Mouse (Mus musculus): ENCODE data around the gene Pkn1. TPM values are rescaled to one million over a fixed set of nuclear protein-coding genes. Genes with fewer than 3 reads are reported as not detected.

The Pkn1 gene
- polyA plus RNA-seq, 1 experiment from 2014 or later: 29.3 TPM

DNA sequence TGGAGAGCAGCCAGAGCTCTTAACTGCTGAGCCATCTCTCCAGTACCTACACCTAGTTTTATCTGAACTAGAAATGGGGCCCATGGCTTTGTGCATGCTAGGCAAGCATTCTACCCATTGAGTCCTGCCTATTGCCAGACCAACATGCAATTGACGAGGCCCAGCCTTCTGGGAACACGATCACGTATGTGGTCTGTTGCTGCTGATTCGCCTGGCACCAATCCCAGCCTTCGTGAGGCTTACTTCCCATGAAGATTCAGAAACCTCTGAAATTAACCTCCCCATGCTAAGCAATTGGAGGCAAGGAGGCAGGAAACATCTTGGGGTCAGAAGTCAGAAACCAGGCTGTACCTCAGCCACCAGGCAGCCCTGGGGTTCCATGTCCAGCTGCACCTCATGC is 18.4 kb downstream of the Pkn1 start:
- H3K9me3 ChIP-seq (ENCODE audit: control insufficient read depth, low read length): no peaks in the 10 kb centered on the region
- H3K4me3 ChIP-seq (ENCODE audit: low read depth, low read length): no peak overlapping the region
- no peak overlapping the region for H3K4me2 ChIP-seq (ENCODE audit: low read depth)
- H3K9ac ChIP-seq (ENCODE audit: low read length): no peak overlapping the region
- H3K36me3 ChIP-seq (ENCODE audit: control insufficient read depth, insufficient read depth, low read length): peaks cover 12% of the 10 kb centered on the region
- WGBS: 83% methylated on average over 5 of the region's 5 CpGs
- no peak for DNase-seq (ENCODE audit: low spot score)
- H3K27ac ChIP-seq (ENCODE audit: low read depth, low read length): no peak overlapping the region
- no peaks in the 10 kb centered on the region for H3K27me3 ChIP-seq (ENCODE audit: control insufficient read depth, insufficient read depth, low read length)
- no peaks in the 10 kb centered on the region for H3K4me1 ChIP-seq (ENCODE audit: control insufficient read depth, insufficient read depth, low read length)
- ATAC-seq (ENCODE audit: insufficient read depth, low FRiP score, low TSS enrichment): no peak

DNA sequence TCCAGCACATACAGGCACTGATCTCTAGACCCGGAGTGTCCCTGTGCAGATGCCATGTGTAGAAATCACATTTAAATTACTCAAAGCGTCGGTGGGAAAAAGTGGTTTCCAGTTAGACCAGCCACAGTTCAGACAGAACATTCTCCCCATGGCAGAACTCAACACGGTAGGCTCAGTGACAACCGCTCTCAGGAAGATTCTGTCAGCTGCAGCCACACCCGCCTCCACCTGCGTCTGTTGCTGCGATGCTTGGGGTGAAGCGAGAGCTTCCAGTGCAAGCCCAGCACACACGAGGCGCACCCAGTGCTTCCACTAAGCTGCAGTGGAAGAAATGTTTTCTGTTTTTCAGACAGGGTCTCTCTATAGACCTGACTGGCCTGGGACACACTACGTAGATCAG is 19.1 kb downstream of the Pkn1 start:
- H3K27ac ChIP-seq (ENCODE audit: low read depth, low read length): no peak overlapping the region
- no peaks in the 10 kb centered on the region for H3K4me1 ChIP-seq (ENCODE audit: control insufficient read depth, insufficient read depth, low read length)
- ATAC-seq (ENCODE audit: insufficient read depth, low FRiP score, low TSS enrichment): no peak
- H3K4me2 ChIP-seq (ENCODE audit: low read depth): no peak overlapping the region
- no peak for DNase-seq (ENCODE audit: low spot score)
- no peak overlapping the region for H3K9ac ChIP-seq (ENCODE audit: low read length)
- no peaks in the 10 kb centered on the region for H3K27me3 ChIP-seq (ENCODE audit: control insufficient read depth, insufficient read depth, low read length)
- WGBS: 92% methylated on average over 12 of the region's 12 CpGs
- H3K36me3 ChIP-seq (ENCODE audit: control insufficient read depth, insufficient read depth, low read length): peaks cover 12% of the 10 kb centered on the region
- no peaks in the 10 kb centered on the region for H3K9me3 ChIP-seq (ENCODE audit: control insufficient read depth, low read length)
- H3K4me3 ChIP-seq (ENCODE audit: low read depth, low read length): no peak overlapping the region

DNA sequence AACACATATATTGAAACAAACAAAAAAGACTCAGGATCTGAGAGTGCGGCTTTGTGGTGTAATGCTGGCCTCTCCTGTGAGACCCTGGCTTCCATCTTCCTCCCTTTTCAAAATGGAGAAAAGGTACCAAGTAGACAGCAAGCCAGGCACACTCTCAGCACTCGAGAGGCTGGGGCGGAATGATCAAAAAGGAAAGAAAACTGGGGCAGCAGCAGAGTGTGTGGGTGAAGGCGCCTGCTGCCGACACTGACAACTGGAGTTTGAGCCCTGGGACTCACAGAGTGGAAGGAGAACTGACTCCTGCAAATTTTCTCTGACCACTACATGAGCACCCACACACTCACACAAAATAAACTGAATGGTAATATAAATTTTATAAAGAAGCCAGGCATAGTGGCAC is 24.5 kb downstream of the Pkn1 start:
- DNase-seq (ENCODE audit: low spot score): no peak
- Histone ChIP-seq H3K4me2 (ENCODE audit: low read depth) (no peak overlapping the region), H3K27me3 (ENCODE audit: control insufficient read depth, insufficient read depth, low read length) (no peaks in the 10 kb centered on the region), H3K9me3 (ENCODE audit: control insufficient read depth, low read length) (no peaks in the 10 kb centered on the region), H3K4me3 (ENCODE audit: low read depth, low read length) (no peak overlapping the region), H3K9ac (ENCODE audit: low read length) (no peak overlapping the region), H3K36me3 (ENCODE audit: control insufficient read depth, insufficient read depth, low read length) (peaks cover 8% of the 10 kb centered on the region), H3K4me1 (ENCODE audit: control insufficient read depth, insufficient read depth, low read length) (no peaks in the 10 kb centered on the region), H3K27ac (ENCODE audit: low read depth, low read length) (no peak overlapping the region)
- 93% methylated on average over 5 of the region's 5 CpGs for WGBS
- ATAC-seq (ENCODE audit: insufficient read depth, low FRiP score, low TSS enrichment): no peak

DNA sequence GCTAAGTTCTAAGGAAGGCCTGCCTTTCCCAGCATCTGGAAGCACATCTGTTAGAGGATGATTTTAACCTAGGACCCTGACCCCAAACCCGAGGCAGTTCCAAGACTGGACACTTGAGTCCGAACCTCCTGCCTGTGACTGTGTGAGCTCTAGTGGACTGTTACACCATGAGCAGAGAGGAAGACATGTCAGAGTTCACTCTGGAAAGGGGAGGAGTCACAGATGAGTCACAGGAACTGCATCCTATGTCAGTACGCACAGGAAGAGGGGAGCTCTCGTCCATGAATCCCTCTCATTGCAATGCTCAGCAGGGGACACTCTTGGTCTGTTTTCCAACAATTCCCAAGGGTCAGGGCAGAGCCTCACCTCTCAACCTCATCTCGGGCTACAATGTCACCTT is 26.0 kb downstream of the Pkn1 start:
- no peaks in the 10 kb centered on the region for H3K9me3 ChIP-seq (ENCODE audit: control insufficient read depth, low read length)
- H3K4me1 ChIP-seq (ENCODE audit: control insufficient read depth, insufficient read depth, low read length): peaks cover 2% of the 10 kb centered on the region; the same call in 1 of the 2 replicates
- no peak overlapping the region for H3K27ac ChIP-seq (ENCODE audit: low read depth, low read length)
- DNase-seq (ENCODE audit: low spot score) (no peak), ATAC-seq (ENCODE audit: insufficient read depth, low FRiP score, low TSS enrichment) (no peak)
- no peak overlapping the region for H3K4me3 ChIP-seq (ENCODE audit: low read depth, low read length)
- H3K27me3 ChIP-seq (ENCODE audit: control insufficient read depth, insufficient read depth, low read length): peaks cover 2% of the 10 kb centered on the region; the same call in 1 of the 2 replicates
- H3K36me3 ChIP-seq (ENCODE audit: control insufficient read depth, insufficient read depth, low read length): peaks cover 5% of the 10 kb centered on the region
- H3K9ac ChIP-seq (ENCODE audit: low read length): no peak overlapping the region
- WGBS: 65% methylated on average over 5 of the region's 5 CpGs
- no peak overlapping the region for H3K4me2 ChIP-seq (ENCODE audit: low read depth)

DNA sequence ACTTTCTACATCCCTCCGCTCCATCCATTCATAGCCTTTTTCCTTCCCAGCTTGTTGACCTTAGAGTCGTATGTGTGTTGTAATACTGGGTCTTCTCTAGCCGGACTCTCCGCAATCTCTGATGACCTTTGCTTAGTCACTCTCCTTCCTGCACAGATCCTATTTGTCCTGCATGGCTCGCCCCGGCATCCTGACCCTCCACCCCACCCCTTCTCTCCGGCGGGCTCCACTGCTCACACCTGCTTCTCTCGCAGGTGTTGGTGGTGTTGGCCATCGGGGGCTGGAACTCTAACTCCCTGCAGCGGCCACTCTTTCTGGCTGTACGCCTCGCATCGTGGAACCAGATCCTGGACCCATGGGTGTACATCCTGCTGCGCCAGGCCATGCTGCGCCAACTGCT is 30.0 kb downstream of the Pkn1 start:
- peak; percentile 3; the same call in 1 of the 2 replicates for ATAC-seq (ENCODE audit: insufficient read depth, low FRiP score, low TSS enrichment)
- H3K36me3 ChIP-seq (ENCODE audit: control insufficient read depth, insufficient read depth, low read length): peaks cover 2% of the 10 kb centered on the region

DNA sequence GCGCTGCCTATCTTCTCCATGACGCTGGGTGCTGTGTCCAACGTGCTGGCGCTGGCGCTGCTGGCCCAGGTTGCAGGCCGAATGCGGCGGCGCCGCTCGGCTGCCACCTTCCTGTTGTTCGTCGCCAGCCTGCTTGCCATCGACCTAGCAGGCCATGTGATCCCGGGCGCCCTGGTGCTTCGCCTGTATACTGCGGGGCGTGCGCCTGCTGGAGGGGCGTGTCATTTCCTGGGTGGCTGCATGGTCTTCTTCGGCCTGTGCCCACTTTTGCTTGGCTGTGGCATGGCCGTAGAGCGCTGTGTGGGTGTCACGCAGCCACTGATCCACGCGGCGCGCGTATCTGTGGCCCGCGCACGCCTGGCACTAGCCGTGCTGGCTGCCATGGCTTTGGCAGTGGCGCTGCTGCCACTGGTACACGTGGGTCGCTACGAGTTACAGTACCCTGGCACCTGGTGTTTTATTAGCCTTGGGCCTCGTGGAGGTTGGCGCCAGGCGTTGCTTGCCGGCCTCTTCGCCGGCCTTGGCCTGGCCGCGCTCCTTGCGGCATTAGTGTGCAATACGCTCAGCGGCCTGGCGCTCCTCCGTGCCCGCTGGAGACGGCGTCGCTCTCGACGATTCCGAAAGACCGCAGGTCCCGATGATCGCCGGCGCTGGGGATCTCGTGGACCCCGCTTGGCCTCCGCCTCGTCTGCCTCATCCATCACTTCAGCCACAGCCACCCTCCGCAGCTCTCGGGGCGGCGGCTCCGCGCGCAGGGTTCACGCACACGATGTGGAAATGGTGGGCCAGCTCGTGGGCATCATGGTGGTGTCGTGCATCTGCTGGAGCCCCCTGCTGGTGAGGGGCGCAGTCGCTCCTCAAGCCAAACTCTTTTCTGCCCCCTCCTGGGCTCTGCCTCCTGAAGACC is 30.7 kb downstream of the Pkn1 start:
- H3K9ac ChIP-seq (ENCODE audit: low read length): peak overlapping the region; percentile 62
- H3K4me2 ChIP-seq (ENCODE audit: low read depth): peak overlapping the region; percentile 73
- peaks cover 7% of the 10 kb centered on the region; the same call in 1 of the 2 replicates for H3K27me3 ChIP-seq (ENCODE audit: control insufficient read depth, insufficient read depth, low read length)
- 21% methylated on average over 80 of the region's 80 CpGs for WGBS
- H3K4me1 ChIP-seq (ENCODE audit: control insufficient read depth, insufficient read depth, low read length): peaks cover 10% of the 10 kb centered on the region
- peak overlapping the region; percentile 32 for H3K4me3 ChIP-seq (ENCODE audit: low read depth, low read length)
- H3K27ac ChIP-seq (ENCODE audit: low read depth, low read length): no peak overlapping the region
- ATAC-seq (ENCODE audit: insufficient read depth, low FRiP score, low TSS enrichment): peak; percentile 42
- no peaks in the 10 kb centered on the region for H3K9me3 ChIP-seq (ENCODE audit: control insufficient read depth, low read length)
- DNase-seq (ENCODE audit: low spot score): peak; percentile 87
- peaks cover 4% of the 10 kb centered on the region for H3K36me3 ChIP-seq (ENCODE audit: control insufficient read depth, insufficient read depth, low read length)

More for the DNA sequence above, 30.0 kb downstream of the Pkn1 start:
- no peak for DNase-seq (ENCODE audit: low spot score)
- WGBS: 79% methylated on average over 16 of the region's 16 CpGs
- Histone ChIP-seq H3K4me3 (ENCODE audit: low read depth, low read length) (no peak overlapping the region), H3K9me3 (ENCODE audit: control insufficient read depth, low read length) (no peaks in the 10 kb centered on the region), H3K4me1 (ENCODE audit: control insufficient read depth, insufficient read depth, low read length) (peaks cover 10% of the 10 kb centered on the region), H3K9ac (ENCODE audit: low read length) (no peak overlapping the region), H3K27ac (ENCODE audit: low read depth, low read length) (no peak overlapping the region), H3K4me2 (ENCODE audit: low read depth) (no peak overlapping the region), H3K27me3 (ENCODE audit: control insufficient read depth, insufficient read depth, low read length) (peaks cover 7% of the 10 kb centered on the region; the same call in 1 of the 2 replicates)

DNA sequence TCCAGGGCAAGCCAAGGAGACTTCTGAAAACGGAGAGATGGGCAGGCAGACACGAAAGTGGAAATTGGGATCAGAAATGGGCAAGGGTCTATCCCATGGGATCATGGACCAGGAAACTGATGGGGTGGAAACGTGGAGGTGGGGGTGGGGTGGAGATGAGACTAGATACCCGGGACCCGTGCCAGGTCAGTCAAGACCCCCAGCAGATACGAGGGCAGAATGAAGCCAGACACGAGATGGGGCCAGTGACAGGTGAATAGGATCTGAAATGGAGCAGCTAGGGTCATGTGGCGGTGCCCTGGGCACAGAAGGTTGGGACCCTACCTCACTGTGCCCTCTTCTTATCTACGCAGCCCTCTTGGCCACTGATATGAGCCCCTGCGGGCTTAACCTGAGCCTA is 31.5 kb downstream of the Pkn1 start:
- ATAC-seq (ENCODE audit: insufficient read depth, low FRiP score, low TSS enrichment): 0 out of 2 replicates have a peak, but pooled peaks have one; percentile 0
- WGBS: 84% methylated on average over 10 of the region's 10 CpGs
- Histone ChIP-seq H3K27me3 (ENCODE audit: control insufficient read depth, insufficient read depth, low read length) (peaks cover 7% of the 10 kb centered on the region; the same call in 1 of the 2 replicates), H3K4me3 (ENCODE audit: low read depth, low read length) (no peak overlapping the region), H3K9ac (ENCODE audit: low read length) (no peak overlapping the region), H3K4me2 (ENCODE audit: low read depth) (peak overlapping the region; percentile 73; the same call in 1 of the 2 replicates), H3K36me3 (ENCODE audit: control insufficient read depth, insufficient read depth, low read length) (peaks cover 4% of the 10 kb centered on the region; the same call in 1 of the 2 replicates), H3K9me3 (ENCODE audit: control insufficient read depth, low read length) (no peaks in the 10 kb centered on the region), H3K4me1 (ENCODE audit: control insufficient read depth, insufficient read depth, low read length) (peaks cover 10% of the 10 kb centered on the region), H3K27ac (ENCODE audit: low read depth, low read length) (no peak overlapping the region)
- no peak for DNase-seq (ENCODE audit: low spot score)

DNA sequence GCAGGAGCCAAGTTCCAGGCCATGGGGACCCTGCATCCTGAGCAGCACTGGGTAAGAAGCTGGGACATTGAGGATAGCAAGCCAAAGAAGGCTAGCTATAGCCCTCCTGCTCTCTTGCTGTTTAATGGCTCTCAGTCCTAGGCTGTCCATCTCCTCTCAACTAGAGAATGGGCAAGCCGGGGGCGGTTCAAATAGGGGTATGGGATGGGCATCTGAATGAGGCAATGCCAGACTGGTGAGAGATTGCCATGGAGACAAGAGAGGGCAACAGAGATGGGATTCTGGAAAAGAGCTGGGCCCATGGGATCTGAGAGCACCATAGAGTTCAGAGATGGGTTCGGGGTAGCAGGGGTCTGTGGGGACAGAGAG is 32.1 kb downstream of the Pkn1 start:
- H3K27ac ChIP-seq (ENCODE audit: low read depth, low read length): no peak overlapping the region

More for the DNA sequence above, 32.1 kb downstream of the Pkn1 start:
- Histone ChIP-seq H3K4me3 (ENCODE audit: low read depth, low read length) (no peak overlapping the region), H3K4me2 (ENCODE audit: low read depth) (no peak overlapping the region), H3K4me1 (ENCODE audit: control insufficient read depth, insufficient read depth, low read length) (peaks cover 10% of the 10 kb centered on the region), H3K9ac (ENCODE audit: low read length) (no peak overlapping the region), H3K27me3 (ENCODE audit: control insufficient read depth, insufficient read depth, low read length) (peaks cover 7% of the 10 kb centered on the region; the same call in 1 of the 2 replicates), H3K36me3 (ENCODE audit: control insufficient read depth, insufficient read depth, low read length) (peaks cover 4% of the 10 kb centered on the region; the same call in 1 of the 2 replicates), H3K9me3 (ENCODE audit: control insufficient read depth, low read length) (no peaks in the 10 kb centered on the region)
- DNase-seq (ENCODE audit: low spot score) (no peak), ATAC-seq (ENCODE audit: insufficient read depth, low FRiP score, low TSS enrichment) (no peak)
- WGBS: 95% methylated on average over 3 of the region's 3 CpGs
